Mouse (Mus musculus) splenic B cell, adult 2 months (primary cell): ENCODE measurements around the gene Olfr543.
"Not testable (repeated sequence)": the region's sequence is repeated elsewhere in the genome, so short reads cannot be mapped to it uniquely, and the experiment has no call there.

Source experiments
- DNase-seq: peaks from one replicate; pipeline ENCODE4 v3.0.0-alpha.2; 2011; ENCODE audit warnings: low read depth, low spot score
- H3K27me3 ChIP-seq: 2 replicates; pipeline ENCODE4 v1.6.1; 2012; ENCODE audit warnings: mild to moderate bottlenecking, low read length, moderate library complexity, mixed read lengths; ENCODE audit not compliant: control insufficient read depth, poor library complexity, insufficient read depth, severe bottlenecking
- H3K36me3 ChIP-seq: 2 replicates; pipeline ENCODE4 v1.6.1; 2012; ENCODE audit warnings: mild to moderate bottlenecking, low read length, moderate library complexity, mixed read lengths; ENCODE audit not compliant: control insufficient read depth, poor library complexity, insufficient read depth, severe bottlenecking

Gene Olfr543

DNA sequence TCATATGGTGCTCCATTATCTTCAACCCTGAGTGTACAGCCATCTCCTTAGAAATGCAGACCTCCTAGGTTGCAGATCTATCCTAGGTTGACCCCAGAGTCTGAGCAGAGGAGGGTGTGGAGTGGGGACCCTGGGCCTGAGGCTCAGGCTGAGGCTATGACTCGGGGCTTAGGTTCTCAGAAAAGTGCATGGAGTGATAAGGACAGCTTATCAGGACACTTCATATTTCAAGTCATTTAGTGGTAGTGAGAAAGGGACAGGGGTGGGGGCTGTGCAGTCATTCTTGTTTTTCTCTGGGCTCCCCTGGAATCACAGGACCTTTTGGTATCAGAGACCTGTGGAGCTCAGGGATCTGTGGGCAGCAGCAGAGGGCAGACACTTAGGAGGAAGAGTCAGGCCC lies 4.6 kb upstream of the Olfr543 start:
- DNase-seq = no peak
- H3K36me3 ChIP-seq = no peaks in the 10 kb centered on the region
- H3K27me3 ChIP-seq = no peaks in the 10 kb centered on the region

DNA sequence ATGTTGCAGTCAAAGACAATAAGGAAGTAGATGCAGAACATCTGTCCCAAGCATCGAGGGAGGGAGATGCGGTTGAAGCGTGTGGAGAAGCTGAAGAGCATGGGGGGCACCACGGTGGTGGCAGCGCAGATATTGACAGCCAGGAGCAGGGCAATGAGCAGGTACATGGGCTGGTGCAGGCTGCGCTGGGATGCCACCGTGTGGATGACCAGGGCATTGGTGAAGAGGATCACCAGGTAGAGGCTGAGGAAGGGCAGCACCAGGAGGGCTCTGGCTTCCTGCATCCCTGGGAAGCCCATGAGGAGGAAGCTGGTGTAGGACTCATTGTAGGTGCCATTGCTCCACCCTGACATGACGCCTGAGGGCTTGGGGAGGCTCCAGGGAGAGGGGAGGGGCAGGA lies 3.3 kb upstream of the Olfr543 start:
- not testable (repeated sequence) for H3K36me3 ChIP-seq, DNase-seq

DNA sequence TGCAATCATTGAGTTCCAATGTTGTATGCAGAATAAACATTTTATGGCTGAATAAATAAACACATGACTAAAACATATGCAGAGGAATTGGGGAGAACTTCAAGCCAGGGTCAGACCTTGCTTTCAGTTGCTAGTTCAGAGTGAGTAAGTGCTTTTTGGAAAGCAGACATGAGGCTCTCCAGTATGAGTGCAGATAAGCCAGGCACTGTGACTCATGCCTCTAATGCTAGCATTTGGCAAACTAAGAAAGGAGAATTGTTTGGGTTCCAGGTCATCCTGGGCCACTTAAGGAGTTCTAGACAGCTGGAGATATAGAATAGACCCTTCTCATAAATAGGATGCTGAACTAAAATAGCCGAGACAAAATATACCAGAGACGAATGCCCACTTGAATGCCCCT lies 2.2 kb upstream of the Olfr543 start:
- no peaks in the 10 kb centered on the region for H3K36me3 ChIP-seq
- no peak for DNase-seq

More for the DNA sequence above, 3.3 kb upstream of the Olfr543 start:
- not testable (repeated sequence) for H3K27me3 ChIP-seq

DNA sequence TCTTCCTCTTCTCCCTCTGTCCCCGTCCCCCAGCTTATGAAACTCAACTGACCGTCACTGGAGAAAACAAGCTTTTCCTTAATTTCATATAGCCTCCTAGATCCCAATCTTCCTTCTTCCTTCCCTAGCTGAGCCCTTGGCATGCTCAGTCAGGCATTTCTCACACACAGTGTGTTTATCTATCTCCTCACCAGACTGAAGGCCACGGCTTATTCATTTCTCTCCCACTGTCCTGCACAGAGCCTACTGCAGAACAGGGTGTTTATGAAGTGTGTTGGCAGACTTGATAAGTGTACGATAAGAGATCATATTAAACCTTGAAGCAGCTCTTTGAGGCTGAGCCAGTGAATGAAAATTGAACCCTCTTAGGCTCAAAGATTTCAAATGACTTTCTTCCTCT lies 658 bp downstream of the Olfr543 start:
- H3K36me3 ChIP-seq = no peaks in the 10 kb centered on the region
- no peak for DNase-seq
- H3K27me3 ChIP-seq = no peaks in the 10 kb centered on the region

More for the DNA sequence above, 2.2 kb upstream of the Olfr543 start:
- H3K27me3 ChIP-seq = no peaks in the 10 kb centered on the region

DNA sequence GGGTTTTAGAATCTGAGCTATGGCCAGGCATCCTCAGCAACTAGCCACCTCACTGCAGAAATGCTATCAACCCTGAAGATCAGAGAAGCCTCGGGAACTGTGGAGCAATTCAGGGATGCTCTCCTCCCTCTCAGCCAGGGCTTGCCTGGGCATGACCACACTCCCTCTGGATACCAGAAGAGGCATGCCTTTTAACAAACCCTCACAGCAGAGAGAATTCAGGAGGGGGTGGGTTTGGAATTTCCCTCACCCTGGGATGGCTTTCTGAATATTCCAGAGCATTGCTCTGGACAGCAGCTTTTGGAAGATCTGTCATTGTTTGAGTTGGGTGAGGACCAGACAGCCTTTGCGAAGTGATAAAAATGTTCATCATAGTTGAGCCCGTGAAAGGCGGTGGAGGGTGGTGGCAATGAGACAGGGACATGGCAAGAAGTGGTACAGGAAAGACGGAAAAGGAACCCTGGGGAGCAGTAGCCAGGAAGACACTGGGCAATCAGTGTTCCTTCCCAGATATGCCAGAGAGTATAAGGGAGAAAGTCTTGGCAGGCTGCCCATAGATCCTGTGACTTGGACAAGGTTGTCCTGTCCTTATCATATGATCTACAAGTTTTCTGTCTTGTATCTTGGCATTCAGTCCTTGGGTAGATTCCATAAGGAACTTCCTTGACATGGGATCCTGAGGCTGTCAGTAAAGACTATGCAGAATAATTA lies 2.0 kb downstream of the Olfr543 start:
- DNase-seq = no peak

DNA sequence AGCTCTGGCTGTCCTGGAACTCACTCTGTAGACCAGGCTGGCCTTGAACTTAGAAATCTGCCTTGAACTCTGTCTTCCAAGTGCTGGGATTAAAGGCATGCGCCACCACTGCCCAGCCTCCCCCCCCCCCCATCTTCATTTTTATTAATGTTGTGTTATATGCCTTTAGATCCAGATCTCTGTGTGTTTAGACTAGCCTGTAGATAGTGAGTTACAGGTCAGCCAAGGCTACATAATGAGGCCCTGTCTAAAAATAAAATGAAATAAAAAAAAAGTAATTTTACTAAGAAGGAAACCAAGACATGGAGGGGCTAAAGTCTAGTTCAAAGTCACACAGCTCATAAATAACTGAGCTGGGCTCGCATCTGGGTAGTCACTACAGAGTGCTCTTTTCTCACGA lies 2.6 kb downstream of the Olfr543 start:
- H3K27me3 ChIP-seq = no peaks in the 10 kb centered on the region
- DNase-seq = no peak
- no peaks in the 10 kb centered on the region for H3K36me3 ChIP-seq

More for the DNA sequence above, 2.0 kb downstream of the Olfr543 start:
- Histone ChIP-seq H3K36me3 (no peaks in the 10 kb centered on the region), H3K27me3 (no peaks in the 10 kb centered on the region)

DNA sequence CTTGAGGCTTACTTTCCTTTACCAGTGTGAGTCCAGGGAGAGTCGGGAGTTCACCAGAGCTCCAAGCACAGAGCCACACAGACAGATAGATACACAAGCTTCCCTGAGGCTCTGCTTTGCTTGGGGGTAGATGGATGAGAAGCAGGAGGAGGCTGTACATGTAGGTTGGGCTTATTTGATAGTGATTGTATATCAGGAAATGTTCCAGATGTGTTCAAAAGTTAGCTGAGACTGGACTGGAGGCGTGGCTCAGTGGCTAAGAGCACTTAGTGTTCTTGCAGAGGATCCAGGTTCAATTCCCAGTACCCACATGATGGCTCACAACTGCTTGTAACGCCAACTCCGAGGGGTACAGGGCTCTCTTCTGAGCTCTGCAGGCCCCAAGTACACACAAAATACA lies 3.1 kb downstream of the Olfr543 start:
- Histone ChIP-seq H3K36me3 (no peaks in the 10 kb centered on the region), H3K27me3 (no peaks in the 10 kb centered on the region)
- DNase-seq = no peak

DNA sequence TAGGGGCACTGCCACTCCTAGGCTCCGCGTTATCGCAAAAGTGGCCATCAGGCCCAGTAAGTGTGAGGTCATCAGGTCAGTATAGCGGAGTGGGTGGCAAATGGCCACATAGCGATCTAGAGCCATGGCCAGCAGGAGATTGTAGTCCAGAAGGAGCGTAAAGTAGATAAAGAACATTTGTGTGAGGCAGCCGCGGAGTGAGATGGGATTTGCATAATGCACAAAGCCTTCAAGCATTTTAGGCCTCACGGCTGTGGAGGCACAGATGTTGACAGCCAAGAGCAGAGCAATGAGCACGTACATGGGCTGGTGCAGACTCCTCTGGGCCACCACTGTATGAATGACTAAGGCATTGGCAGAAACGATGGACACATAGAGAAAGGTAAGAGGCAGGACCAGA lies 4.1 kb downstream of the Olfr543 start:
- Histone ChIP-seq H3K36me3 (no peaks in the 10 kb centered on the region), H3K27me3 (no peaks in the 10 kb centered on the region)
- no peak for DNase-seq

DNA sequence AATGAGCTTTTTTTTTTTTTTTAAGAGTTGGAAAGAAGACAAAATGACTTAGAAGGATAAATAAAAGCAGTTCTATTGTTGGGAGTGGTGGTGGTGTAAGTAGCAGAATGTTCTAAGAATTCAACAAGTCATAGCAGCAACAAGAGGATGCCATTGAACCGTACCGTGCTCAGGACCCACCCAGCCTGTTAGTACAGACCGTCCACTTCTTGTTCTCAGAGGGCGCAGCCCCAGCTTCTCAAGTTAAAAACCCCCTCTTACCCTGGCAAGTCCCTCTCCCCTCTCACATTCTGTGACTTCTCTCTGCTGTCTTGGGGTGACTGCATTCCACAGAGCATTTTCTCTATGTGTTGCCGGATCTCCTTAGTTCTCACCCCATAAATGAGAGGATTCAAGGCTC lies 4.9 kb downstream of the Olfr543 start:
- no peaks in the 10 kb centered on the region for H3K27me3 ChIP-seq
- H3K36me3 ChIP-seq = no peaks in the 10 kb centered on the region
- DNase-seq = no peak

DNA sequence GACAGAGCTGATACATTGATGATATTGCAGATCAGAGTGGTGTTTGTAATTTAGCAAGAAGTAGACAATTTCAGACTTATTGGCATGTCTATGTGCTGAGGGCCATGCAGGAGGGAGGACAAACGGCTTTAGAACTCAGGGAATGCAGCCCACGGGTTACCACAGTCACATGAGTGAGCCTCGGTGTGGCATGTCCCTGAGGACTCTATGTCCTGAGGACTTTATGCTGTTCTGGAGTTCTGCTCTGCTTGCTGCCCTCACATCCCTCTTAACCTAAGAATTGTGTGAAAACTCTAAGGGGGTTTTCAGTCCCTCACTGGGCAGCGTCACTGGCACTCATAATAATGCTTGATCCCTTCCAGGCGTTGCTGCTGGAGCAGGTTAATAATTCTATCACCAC lies 8.8 kb downstream of the Olfr543 start:
- Histone ChIP-seq H3K27me3 (no peaks in the 10 kb centered on the region), H3K36me3 (peaks cover 3% of the 10 kb centered on the region; the same call in 1 of the 2 replicates)
- DNase-seq = no peak

DNA sequence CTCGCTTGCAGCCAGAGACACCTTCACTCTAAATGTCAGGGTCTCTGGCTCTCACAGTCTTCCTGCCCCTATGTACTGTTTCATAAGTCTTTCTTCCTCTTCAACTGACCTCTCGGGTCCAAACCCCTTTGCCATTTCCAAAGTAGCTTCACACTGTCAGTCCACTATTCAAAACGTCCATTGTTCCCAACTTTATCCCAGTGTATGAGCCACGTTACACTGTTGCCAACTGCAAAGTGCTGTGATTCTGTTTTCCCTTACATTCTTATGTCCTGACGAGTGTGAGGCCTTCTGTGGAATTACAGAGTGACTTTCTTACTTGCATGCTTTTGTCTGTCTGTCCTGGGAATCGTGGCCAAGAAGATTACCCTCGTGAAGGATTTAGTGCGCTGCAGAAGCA lies 13.9 kb downstream of the Olfr543 start:
- Histone ChIP-seq H3K36me3 (peaks cover 6% of the 10 kb centered on the region; the same call in 1 of the 2 replicates), H3K27me3 (no peaks in the 10 kb centered on the region)
- no peak for DNase-seq

DNA sequence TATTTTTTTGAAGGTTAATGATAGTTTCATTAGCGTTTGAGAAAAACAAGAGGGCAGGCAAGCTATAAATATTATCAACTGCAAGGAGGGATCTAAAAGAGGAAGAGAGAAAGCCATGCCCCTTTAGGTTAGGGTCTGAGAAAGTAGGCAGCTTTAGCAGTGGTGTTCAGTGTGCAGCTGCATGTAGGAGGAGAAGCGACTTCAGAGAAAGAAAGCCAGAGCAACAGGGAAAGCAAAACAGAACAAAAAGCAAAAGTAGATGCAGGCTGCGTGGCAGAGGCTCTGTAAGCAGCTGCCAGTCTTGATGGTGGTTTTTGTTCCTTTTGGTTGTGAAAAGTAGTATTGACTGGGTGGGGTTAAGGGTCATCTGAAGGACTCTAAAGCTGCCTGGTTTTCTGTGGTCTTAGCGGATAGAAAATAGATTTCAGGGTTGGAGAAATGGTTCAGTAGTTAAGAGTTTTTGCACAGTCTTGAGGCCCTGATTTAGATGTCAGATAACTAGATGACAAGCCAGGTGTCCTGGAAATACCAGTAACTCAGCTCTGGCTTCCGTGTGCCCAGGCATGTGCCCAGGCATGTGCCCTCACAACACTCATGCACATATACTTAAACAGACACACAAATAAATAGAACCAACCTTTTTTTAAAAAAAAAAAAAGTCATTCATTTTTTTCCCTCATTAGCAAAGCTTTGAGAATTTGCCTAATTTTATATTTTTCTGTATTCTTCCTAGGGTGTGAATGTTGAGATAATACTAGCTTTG lies 22.7 kb downstream of the Olfr543 start:
- no peaks in the 10 kb centered on the region; the same call in 1 of the 2 replicates for H3K36me3 ChIP-seq
- no peaks in the 10 kb centered on the region for H3K27me3 ChIP-seq
- DNase-seq = peak; percentile 64

DNA sequence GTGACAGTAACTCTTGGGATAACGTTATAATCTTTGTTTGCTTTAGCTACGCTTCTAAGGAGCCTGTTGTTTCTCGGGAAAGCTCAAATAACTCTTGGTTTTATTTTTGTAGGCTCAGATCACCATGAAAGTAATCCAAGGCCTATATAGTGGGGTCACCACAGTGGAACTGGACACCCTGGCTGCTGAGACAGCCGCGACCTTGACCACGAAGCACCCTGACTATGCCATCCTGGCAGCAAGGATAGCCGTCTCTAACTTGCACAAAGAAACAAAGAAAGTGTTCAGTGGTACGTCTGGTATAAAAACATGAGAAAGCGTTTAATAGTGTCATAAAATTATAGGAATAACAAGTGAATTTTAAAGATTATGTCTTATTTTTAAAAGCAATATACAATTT lies 35.0 kb downstream of the Olfr543 start:
- Histone ChIP-seq H3K36me3 (peaks cover 6% of the 10 kb centered on the region), H3K27me3 (no peaks in the 10 kb centered on the region)
- no peak for DNase-seq

DNA sequence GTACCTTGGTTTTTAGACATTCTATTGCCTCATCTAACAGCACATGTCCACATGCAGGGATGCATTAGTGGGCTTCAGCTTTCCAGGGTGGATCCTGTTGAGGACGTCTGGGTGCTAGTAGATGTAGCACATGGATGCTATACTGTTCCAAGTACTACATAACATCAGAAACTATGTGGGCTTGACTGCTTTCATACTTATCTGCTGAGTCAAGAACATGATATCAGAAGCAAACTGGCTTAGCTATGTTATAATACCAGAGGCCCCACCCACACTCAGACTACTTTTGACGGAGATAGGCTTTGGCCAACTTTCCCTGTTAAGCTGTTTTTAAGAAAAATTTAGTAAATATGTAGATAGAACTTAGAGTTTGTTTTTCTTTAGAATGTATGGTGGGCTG lies 37.2 kb downstream of the Olfr543 start:
- H3K36me3 ChIP-seq = peaks cover 4% of the 10 kb centered on the region
- DNase-seq = no peak

DNA sequence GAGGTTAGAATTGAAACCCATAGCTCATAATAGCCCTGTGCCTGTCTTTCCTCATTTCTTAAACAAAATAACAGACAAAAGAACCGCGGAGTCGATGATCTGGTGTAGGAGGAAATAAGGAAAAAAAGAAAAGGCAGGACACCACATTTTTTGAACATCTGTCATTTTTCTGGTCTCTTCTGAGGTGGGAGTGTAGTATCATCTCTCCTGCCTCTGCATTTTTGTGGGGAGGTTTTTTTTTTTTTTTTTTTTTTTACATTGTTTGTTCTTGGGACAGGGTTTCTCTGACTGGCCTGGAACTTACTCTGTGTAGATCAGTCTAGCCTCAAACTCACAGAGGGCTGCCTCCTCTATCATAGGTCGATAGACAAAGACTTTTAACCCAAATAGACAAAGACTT lies 39.0 kb downstream of the Olfr543 start:
- Histone ChIP-seq H3K36me3 (peaks cover 4% of the 10 kb centered on the region; the same call in 1 of the 2 replicates), H3K27me3 (peaks cover under 1% of the 10 kb centered on the region; the same call in 1 of the 2 replicates)
- no peak for DNase-seq

More for the DNA sequence above, 37.2 kb downstream of the Olfr543 start:
- H3K27me3 ChIP-seq = no peaks in the 10 kb centered on the region
